Mouse (Mus musculus): ENCODE results near the gene Naa16. TPM values are rescaled to one million over a fixed set of nuclear protein-coding genes. Genes with fewer than 3 reads are reported as not detected.

Naa16 gene
- polyA plus RNA-seq, 1 experiment from 2014 or later: 37.8 TPM

DNA sequence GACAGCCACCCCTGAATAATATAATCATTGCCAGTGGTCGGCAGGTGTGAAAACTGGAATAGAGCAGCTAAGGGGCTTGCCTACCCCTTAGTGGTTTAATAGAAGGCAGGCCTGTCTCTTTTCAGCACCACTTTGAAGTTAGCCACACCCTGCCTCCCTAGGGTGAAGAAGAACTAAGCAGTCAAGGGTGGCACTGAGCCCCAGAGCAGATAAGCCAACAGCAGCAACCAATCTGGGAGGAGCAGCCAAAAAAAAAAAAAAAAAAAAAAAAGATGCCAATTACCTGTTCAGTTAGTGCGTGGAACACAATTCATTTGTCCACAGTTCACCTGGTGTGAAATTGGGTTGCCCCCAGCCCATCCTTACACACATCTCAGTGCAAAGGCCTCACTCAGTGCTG, 87.4 kb downstream of the Naa16 start:
- WGBS: 79% methylated on average over 2 of the region's 2 CpGs
- H3K9me3 ChIP-seq (ENCODE audit: low read length): no peaks in the 10 kb centered on the region
- no peak overlapping the region for H3K27ac ChIP-seq (ENCODE audit: low read length)
- H3K4me2 ChIP-seq (replicated peaks; ENCODE audit: low read depth, low read length): no peak overlapping the region
- no peak overlapping the region for H3K9ac ChIP-seq (replicated peaks; ENCODE audit: low read length)
- no peak overlapping the region for H3K4me3 ChIP-seq (ENCODE audit: low read length)
- no peaks in the 10 kb centered on the region for H3K36me3 ChIP-seq (ENCODE audit: insufficient read depth, low read length)
- peaks cover 8% of the 10 kb centered on the region; the same call in 1 of the 2 replicates for H3K27me3 ChIP-seq (ENCODE audit: insufficient read depth, low read length)
- ATAC-seq (ENCODE audit: low FRiP score, low TSS enrichment): no peak
- peaks cover 9% of the 10 kb centered on the region for H3K4me1 ChIP-seq (ENCODE audit: insufficient read depth, low read length)

DNA sequence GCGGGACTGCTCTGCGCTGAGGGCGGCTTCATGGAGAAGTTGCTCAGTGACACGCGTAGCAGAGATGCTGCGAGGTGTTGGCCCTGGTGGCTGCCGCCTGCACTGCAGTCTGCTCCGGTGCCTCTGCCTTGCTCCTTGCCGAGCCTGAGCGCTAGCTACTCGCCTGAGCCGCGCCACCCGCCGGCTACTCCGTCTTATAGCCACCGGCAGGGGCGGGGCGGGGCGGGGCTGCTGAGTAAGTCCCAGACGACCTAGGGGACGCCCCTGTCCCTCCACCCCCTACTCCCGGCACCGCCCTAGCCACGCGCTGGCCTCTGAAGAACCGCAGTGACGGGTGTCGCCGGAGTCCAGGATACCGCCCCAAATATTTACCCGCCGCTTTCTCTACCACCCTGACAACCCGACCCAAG, 89.1 kb downstream of the Naa16 start, which contains the start of gene Rgcc:
Rgcc (minus strand) TSS at position 180 of the 410 bp plus-strand sequence.
- H3K9ac ChIP-seq (replicated peaks; ENCODE audit: low read length): peak within 1 kb of the TSS; percentile 61
- H3K4me2 ChIP-seq (replicated peaks; ENCODE audit: low read depth, low read length): peak within 1 kb of the TSS; percentile 86
- no peaks in the 10 kb centered on the region for H3K36me3 ChIP-seq (ENCODE audit: insufficient read depth, low read length)
- H3K27ac ChIP-seq (ENCODE audit: low read length): no peak within 1 kb of the TSS
- no peaks in the 10 kb centered on the region for H3K9me3 ChIP-seq (ENCODE audit: low read length)
- peak; percentile 97 for ATAC-seq (ENCODE audit: low FRiP score, low TSS enrichment)
- H3K4me1 ChIP-seq (ENCODE audit: insufficient read depth, low read length): peaks cover 9% of the 10 kb centered on the region
- peaks cover 8% of the 10 kb centered on the region; the same call in 1 of the 2 replicates for H3K27me3 ChIP-seq (ENCODE audit: insufficient read depth, low read length)
- H3K4me3 ChIP-seq (ENCODE audit: low read length): peak within 1 kb of the TSS; percentile 54
- under 1% methylated on average over 34 of the region's 34 CpGs for WGBS

DNA sequence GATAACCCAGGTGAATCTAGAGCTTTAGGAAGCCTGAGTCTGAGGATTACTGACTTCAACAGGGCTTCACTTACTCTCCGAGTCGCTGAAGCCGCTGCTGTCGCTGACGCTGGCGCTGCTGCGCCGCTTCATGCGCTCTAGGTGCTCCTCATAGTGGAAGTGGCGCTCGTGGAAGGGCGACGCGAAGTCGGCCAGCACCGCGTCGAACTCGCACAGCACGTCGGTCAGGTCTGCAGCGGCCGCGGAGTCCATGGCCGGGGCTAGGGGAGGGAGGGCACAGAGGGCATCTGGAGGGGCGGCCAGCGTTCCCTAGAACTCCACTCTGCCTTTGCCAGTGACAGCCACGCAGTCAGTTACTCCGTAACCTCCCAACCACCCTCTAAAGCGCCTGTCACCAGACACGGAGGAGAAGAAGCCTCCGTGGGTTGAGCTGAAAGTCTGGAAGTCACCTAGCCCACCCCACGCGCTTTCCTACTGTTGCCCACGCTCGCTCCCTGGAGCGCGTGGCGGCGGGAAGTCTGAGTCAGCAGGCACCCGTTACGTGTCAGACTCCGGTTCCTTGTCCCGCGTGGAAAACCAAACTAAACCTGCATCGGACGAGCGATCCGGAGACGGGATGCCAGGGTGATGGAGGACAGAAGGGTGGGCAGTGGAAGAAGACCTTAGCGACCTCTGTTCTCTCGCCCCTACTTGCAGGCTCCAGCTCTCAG, 89.8 kb downstream of the Naa16 start:
- H3K27ac ChIP-seq (ENCODE audit: low read length): no peak overlapping the region
- H3K9ac ChIP-seq (replicated peaks; ENCODE audit: low read length): peak overlapping the region; percentile 61
- peak overlapping the region; percentile 86 for H3K4me2 ChIP-seq (replicated peaks; ENCODE audit: low read depth, low read length)
- peak overlapping the region; percentile 54 for H3K4me3 ChIP-seq (ENCODE audit: low read length)
- H3K36me3 ChIP-seq (ENCODE audit: insufficient read depth, low read length): no peaks in the 10 kb centered on the region
- peaks cover 9% of the 10 kb centered on the region for H3K4me1 ChIP-seq (ENCODE audit: insufficient read depth, low read length)
- peaks cover 8% of the 10 kb centered on the region; the same call in 1 of the 2 replicates for H3K27me3 ChIP-seq (ENCODE audit: insufficient read depth, low read length)
- no peaks in the 10 kb centered on the region for H3K9me3 ChIP-seq (ENCODE audit: low read length)
- peak; percentile 24; the same call in 1 of the 2 replicates for ATAC-seq (ENCODE audit: low FRiP score, low TSS enrichment)
- WGBS: 1% methylated on average over 52 of the region's 52 CpGs

DNA sequence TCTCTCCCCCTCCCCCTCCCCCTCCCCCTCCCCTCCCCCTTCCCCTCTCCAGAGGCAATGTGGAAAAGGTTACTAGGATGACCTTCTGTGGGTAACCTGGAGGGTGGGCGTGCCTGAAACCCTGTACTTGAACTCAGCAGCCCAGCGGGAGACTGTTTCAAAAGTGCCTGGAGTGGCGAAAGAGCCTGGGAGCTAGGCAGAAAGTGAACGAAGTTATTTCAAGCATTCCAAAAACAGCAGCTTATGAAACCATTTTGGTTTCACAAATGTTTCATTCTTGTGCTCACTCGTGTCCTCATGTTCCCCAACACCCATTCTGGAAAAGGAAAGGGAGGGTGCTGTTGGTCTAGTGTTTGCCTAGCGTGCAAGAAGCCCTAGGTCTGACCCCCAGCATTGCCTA, 90.8 kb downstream of the Naa16 start:
- Histone ChIP-seq H3K9me3 (ENCODE audit: low read length) (no peaks in the 10 kb centered on the region), H3K36me3 (ENCODE audit: insufficient read depth, low read length) (no peaks in the 10 kb centered on the region), H3K9ac (replicated peaks; ENCODE audit: low read length) (no peak overlapping the region), H3K4me1 (ENCODE audit: insufficient read depth, low read length) (peaks cover 9% of the 10 kb centered on the region), H3K27me3 (ENCODE audit: insufficient read depth, low read length) (peaks cover 8% of the 10 kb centered on the region; the same call in 1 of the 2 replicates), H3K4me2 (replicated peaks; ENCODE audit: low read depth, low read length) (peak overlapping the region; percentile 86), H3K4me3 (ENCODE audit: low read length) (peak overlapping the region; percentile 54), H3K27ac (ENCODE audit: low read length) (no peak overlapping the region)
- 42% methylated on average over 6 of the region's 6 CpGs for WGBS
- ATAC-seq (ENCODE audit: low FRiP score, low TSS enrichment): no peak

DNA sequence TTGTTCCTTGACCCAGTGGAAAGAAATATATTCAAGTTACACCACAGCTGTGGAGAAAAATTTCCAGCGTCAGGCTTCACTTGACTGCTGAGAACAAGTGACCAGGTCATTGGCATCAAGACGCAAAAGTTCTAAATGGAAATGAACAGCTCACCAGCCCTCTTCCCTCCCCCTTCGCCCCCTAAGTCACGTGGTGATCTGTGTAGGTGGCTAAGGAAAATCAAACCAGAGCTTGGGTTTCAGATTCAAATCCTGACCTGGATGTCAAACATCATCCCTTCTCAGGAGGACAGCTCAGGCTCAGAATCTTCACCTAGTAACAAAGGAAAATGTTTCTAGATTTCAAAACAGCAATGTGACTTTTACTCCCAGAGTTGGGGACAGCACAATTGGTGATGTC, 91.3 kb downstream of the Naa16 start:
- Histone ChIP-seq H3K27me3 (ENCODE audit: insufficient read depth, low read length) (peaks cover 8% of the 10 kb centered on the region; the same call in 1 of the 2 replicates), H3K4me3 (ENCODE audit: low read length) (no peak overlapping the region), H3K36me3 (ENCODE audit: insufficient read depth, low read length) (no peaks in the 10 kb centered on the region), H3K9me3 (ENCODE audit: low read length) (no peaks in the 10 kb centered on the region), H3K9ac (replicated peaks; ENCODE audit: low read length) (no peak overlapping the region), H3K4me2 (replicated peaks; ENCODE audit: low read depth, low read length) (peak overlapping the region; percentile 20; the same call in 1 of the 2 replicates), H3K4me1 (ENCODE audit: insufficient read depth, low read length) (peaks cover 9% of the 10 kb centered on the region), H3K27ac (ENCODE audit: low read length) (no peak overlapping the region)
- ATAC-seq (ENCODE audit: low FRiP score, low TSS enrichment): no peak
- WGBS: 38% methylated on average over 4 of the region's 4 CpGs

DNA sequence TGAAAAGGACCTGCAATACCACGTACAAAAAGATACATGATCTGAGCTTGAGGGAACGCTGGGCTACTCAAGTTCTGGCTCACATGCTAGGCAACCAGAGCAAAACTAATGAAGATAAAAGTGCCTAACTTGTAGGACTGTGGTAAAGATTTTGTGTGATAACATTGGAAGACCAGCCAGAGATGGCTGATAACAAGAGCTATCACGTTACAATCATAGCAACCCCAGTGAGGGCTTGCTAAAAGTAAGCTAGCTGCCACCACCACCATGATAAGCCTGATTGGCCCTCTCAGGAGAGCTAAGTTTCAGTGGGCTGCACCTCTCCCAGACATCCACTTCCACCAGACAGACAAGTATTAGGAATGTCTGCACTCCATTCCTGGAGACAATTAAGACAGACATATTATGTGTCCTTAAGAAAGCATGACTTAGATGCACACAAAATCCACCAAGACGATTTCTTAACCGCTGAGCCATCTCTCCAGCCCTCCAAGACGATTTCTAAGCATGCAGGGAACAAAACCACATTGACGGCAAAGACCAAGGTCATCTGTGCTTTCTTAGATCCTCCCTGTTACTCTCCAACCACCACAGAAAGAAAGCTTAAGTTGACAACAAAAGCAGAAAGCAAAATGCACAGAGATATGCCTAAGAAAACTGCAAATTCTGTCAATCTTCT, 92.1 kb downstream of the Naa16 start:
- Histone ChIP-seq H3K27ac (ENCODE audit: low read length) (no peak overlapping the region), H3K4me3 (ENCODE audit: low read length) (no peak overlapping the region), H3K27me3 (ENCODE audit: insufficient read depth, low read length) (peaks cover 8% of the 10 kb centered on the region; the same call in 1 of the 2 replicates), H3K36me3 (ENCODE audit: insufficient read depth, low read length) (no peaks in the 10 kb centered on the region), H3K9ac (replicated peaks; ENCODE audit: low read length) (no peak overlapping the region), H3K9me3 (ENCODE audit: low read length) (no peaks in the 10 kb centered on the region), H3K4me1 (ENCODE audit: insufficient read depth, low read length) (peaks cover 14% of the 10 kb centered on the region), H3K4me2 (replicated peaks; ENCODE audit: low read depth, low read length) (0 out of 2 replicates have a peak overlapping the region, but pooled peaks have one; percentile 20)
- ATAC-seq (ENCODE audit: low FRiP score, low TSS enrichment): no peak
- WGBS: 48% methylated on average over 7 of the region's 7 CpGs

DNA sequence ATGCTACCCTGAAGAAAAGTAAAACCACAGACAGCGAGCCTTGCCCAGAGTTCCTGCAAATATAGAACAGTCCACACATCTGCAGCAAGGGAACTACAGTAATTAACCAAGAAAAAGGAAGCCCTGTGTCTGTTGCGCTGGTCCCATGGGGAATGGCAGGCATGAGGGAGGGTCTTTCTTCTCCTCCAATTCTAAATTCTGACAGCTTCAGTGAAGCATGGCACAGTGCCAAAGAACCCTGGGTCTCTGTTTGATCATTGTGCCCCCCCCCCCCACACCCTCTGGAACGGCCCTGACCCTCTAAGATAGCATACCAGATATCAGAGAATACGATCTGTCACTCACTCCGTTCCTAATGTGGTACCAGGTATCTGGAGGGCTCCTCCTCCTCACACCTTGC, 93.7 kb downstream of the Naa16 start:
- 53% methylated on average over 5 of the region's 5 CpGs for WGBS
- H3K4me1 ChIP-seq (ENCODE audit: insufficient read depth, low read length): peaks cover 22% of the 10 kb centered on the region
- H3K4me3 ChIP-seq (ENCODE audit: low read length): no peak overlapping the region
- no peaks in the 10 kb centered on the region for H3K9me3 ChIP-seq (ENCODE audit: low read length)
- ATAC-seq (ENCODE audit: low FRiP score, low TSS enrichment): no peak
- H3K36me3 ChIP-seq (ENCODE audit: insufficient read depth, low read length): no peaks in the 10 kb centered on the region
- no peak overlapping the region for H3K9ac ChIP-seq (replicated peaks; ENCODE audit: low read length)
- peaks cover 4% of the 10 kb centered on the region; the same call in 1 of the 2 replicates for H3K27me3 ChIP-seq (ENCODE audit: insufficient read depth, low read length)
- H3K4me2 ChIP-seq (replicated peaks; ENCODE audit: low read depth, low read length): no peak overlapping the region
- no peak overlapping the region for H3K27ac ChIP-seq (ENCODE audit: low read length)

DNA sequence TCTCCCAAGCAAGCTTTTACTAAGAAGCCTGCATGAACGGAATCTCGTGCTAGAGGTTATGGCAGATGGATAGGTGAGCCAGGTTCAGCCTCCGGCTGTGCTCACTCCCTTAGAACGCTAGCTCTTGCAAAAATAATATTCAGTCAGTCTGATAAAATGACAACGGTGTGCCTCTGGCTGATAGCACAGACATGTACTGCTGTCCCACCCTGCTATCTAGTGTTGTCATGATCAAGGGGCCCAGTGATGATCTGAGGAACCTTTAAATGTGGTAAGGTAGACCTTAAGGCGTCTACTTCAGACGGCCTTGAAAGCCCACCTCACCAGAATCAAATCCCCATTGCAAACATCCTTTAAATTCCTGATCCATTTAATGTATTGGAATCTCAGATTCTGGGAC, 94.4 kb downstream of the Naa16 start:
- Histone ChIP-seq H3K36me3 (ENCODE audit: insufficient read depth, low read length) (no peaks in the 10 kb centered on the region), H3K9ac (replicated peaks; ENCODE audit: low read length) (no peak overlapping the region), H3K27ac (ENCODE audit: low read length) (no peak overlapping the region), H3K4me3 (ENCODE audit: low read length) (no peak overlapping the region), H3K4me2 (replicated peaks; ENCODE audit: low read depth, low read length) (no peak overlapping the region), H3K27me3 (ENCODE audit: insufficient read depth, low read length) (peaks cover 3% of the 10 kb centered on the region; the same call in 1 of the 2 replicates), H3K4me1 (ENCODE audit: insufficient read depth, low read length) (peaks cover 21% of the 10 kb centered on the region), H3K9me3 (ENCODE audit: low read length) (no peaks in the 10 kb centered on the region)
- ATAC-seq (ENCODE audit: low FRiP score, low TSS enrichment): no peak
- 81% methylated on average over 7 of the region's 7 CpGs for WGBS

DNA sequence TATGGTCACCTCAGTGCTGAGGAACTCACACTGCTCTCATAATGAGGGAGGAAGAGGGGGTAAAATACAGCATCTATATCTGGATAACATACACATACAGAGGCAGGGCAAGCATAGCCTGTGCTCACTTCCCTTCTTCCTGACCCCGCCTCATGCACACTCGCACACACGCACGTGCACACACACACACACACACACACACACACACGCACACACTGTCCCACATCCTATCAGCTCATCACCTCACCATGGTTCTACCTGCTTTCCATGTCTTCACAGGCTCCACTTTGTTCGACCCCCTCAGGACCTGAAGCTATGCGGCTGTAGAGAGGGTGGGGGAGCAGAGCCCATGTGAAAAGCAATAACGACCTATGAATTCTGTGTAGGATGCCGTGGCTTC, 95.0 kb downstream of the Naa16 start:
- H3K4me2 ChIP-seq (replicated peaks; ENCODE audit: low read depth, low read length): no peak overlapping the region
- no peak for ATAC-seq (ENCODE audit: low FRiP score, low TSS enrichment)

DNA sequence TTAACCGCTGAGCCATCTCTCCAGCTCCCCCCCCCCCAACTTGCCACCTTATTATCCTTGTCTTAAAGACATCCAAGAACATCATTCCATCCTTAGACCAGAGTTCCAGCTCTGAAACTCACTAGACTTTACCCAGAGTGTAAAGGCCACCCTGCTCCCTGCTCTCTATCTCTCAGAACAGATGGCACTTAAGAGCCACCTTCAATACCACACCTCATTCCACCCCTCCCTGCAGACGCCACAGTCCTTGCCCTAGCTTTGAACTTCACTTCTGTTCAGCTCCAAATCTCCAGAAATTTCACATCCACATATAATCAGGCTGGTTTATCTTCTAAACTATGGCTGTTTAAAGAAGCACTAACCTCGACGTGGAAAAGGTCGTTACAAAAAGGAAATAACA, 95.6 kb downstream of the Naa16 start:
- Histone ChIP-seq H3K36me3 (ENCODE audit: insufficient read depth, low read length) (no peaks in the 10 kb centered on the region), H3K9ac (replicated peaks; ENCODE audit: low read length) (no peak overlapping the region), H3K4me2 (replicated peaks; ENCODE audit: low read depth, low read length) (no peak overlapping the region), H3K4me3 (ENCODE audit: low read length) (no peak overlapping the region), H3K9me3 (ENCODE audit: low read length) (no peaks in the 10 kb centered on the region), H3K27ac (ENCODE audit: low read length) (no peak overlapping the region), H3K4me1 (ENCODE audit: insufficient read depth, low read length) (peaks cover 15% of the 10 kb centered on the region), H3K27me3 (ENCODE audit: insufficient read depth, low read length) (peaks cover 3% of the 10 kb centered on the region; the same call in 1 of the 2 replicates)
- ATAC-seq (ENCODE audit: low FRiP score, low TSS enrichment): no peak
- 61% methylated on average over 5 of the region's 5 CpGs for WGBS

More for the DNA sequence above, 95.0 kb downstream of the Naa16 start:
- Histone ChIP-seq H3K4me1 (ENCODE audit: insufficient read depth, low read length) (peaks cover 17% of the 10 kb centered on the region), H3K27ac (ENCODE audit: low read length) (no peak overlapping the region), H3K27me3 (ENCODE audit: insufficient read depth, low read length) (peaks cover 3% of the 10 kb centered on the region; the same call in 1 of the 2 replicates), H3K4me3 (ENCODE audit: low read length) (no peak overlapping the region), H3K36me3 (ENCODE audit: insufficient read depth, low read length) (no peaks in the 10 kb centered on the region), H3K9me3 (ENCODE audit: low read length) (no peaks in the 10 kb centered on the region), H3K9ac (replicated peaks; ENCODE audit: low read length) (no peak overlapping the region)
- 83% methylated on average over 9 of the region's 9 CpGs for WGBS
